Mouse (Mus musculus) kidney, embryonic 15.5 days (tissue): Measurements from ENCODE around the gene Dock9. TPM values are rescaled to one million over a fixed set of nuclear protein-coding genes. Genes with fewer than 3 reads are reported as not detected.
A peak's percentile ranks its signal among the peaks of the same experiment; 100 is the strongest.

Experiments
- ATAC-seq: fragments of 200-750 bp; cut with Nextera tagmentation; replicated peaks from 2 replicates; pipeline ENCODE4 v1.8.0; 2017; ENCODE audit warnings: moderate TSS enrichment; ENCODE audit not compliant: low FRiP score
- H3K27ac ChIP-seq: fragments of 300-500 bp; sonication (generic); 2 replicates; pipeline ENCODE4 v1.5.1; 2015; ENCODE audit warnings: mild to moderate bottlenecking, inconsistent platforms
- H3K27me3 ChIP-seq: fragments of 300-500 bp; sonication (generic); 2 replicates; pipeline ENCODE4 v1.6.1; 2015; ENCODE audit warnings: inconsistent platforms
- H3K36me3 ChIP-seq: fragments of 300-500 bp; sonication (generic); 2 replicates; pipeline ENCODE4 v1.6.1; 2015; ENCODE audit warnings: inconsistent platforms
- H3K4me1 ChIP-seq: fragments of 300-500 bp; sonication (generic); 2 replicates; pipeline ENCODE4 v1.6.1; 2015; ENCODE audit warnings: inconsistent platforms
- H3K4me2 ChIP-seq: fragments of 300-500 bp; sonication (generic); 2 replicates; pipeline ENCODE4 v1.6.1; 2015; ENCODE audit warnings: moderate library complexity, mild to moderate bottlenecking, inconsistent platforms
- H3K4me3 ChIP-seq: fragments of 300-500 bp; sonication (generic); replicated peaks from 2 replicates; pipeline ENCODE4 v1.5.1; 2015; ENCODE audit warnings: mild to moderate bottlenecking, inconsistent platforms
- H3K9ac ChIP-seq: fragments of 300-500 bp; sonication (generic); 2 replicates; pipeline ENCODE4 v1.6.1; 2015; ENCODE audit warnings: mild to moderate bottlenecking, inconsistent platforms
- H3K9me3 ChIP-seq: fragments of 300-500 bp; sonication (generic); replicated peaks from 2 replicates; pipeline ENCODE4 v1.6.1; 2016; ENCODE audit warnings: inconsistent platforms
- WGBS: fragments of 180-500 bp; shearing (Covaris S2); methylation state at CpG from one replicate; pipeline ENCODE4 v1.1.7; 2015; ENCODE audit warnings: mixed read lengths; 5-methylcytosine and 5-hydroxymethylcytosine counted together
- polyA plus RNA-seq: library from polyadenylated mRNA; unstranded; fragments of >200 nt; fragmentation: Nextera tagmentation; extraction: Ambion mirVana; gene quantifications from 2 replicates; pipeline ENCODE4 v1.2.1, GENCODE M21; 2015

Dock9 gene
- polyA plus RNA-seq, 1 experiment from 2014 or later = 11.1 TPM

GRCm38 (mm10) chr14:121788451-121788850 lies 9.2 kb downstream of the Dock9 start:
- H3K4me1 ChIP-seq = peaks cover 5% of the 10 kb centered on the region
- no peaks in the 10 kb centered on the region for H3K27me3 ChIP-seq
- WGBS = 89% methylated on average over 6 of the region's 6 CpGs
- no peak for ATAC-seq
- no peak overlapping the region for H3K4me3 ChIP-seq
- no peak overlapping the region for H3K9ac ChIP-seq
- no peak overlapping the region for H3K27ac ChIP-seq
- H3K36me3 ChIP-seq = no peaks in the 10 kb centered on the region
- H3K4me2 ChIP-seq = no peak overlapping the region
- no peaks in the 10 kb centered on the region for H3K9me3 ChIP-seq

- ATAC-seq = 0 out of 2 replicates have a peak, but pooled peaks have one; percentile 31
- 84% methylated on average over 12 of the region's 12 CpGs for WGBS
- no peak overlapping the region for H3K4me3 ChIP-seq
- no peak overlapping the region for H3K9ac ChIP-seq
- H3K4me1 ChIP-seq = peaks cover 9% of the 10 kb centered on the region
- no peaks in the 10 kb centered on the region for H3K9me3 ChIP-seq
- no peaks in the 10 kb centered on the region for H3K27me3 ChIP-seq
- H3K36me3 ChIP-seq = no peaks in the 10 kb centered on the region
- H3K4me2 ChIP-seq = no peak overlapping the region
- 0 out of 2 replicates have a peak overlapping the region, but pooled peaks have one; percentile 9 for H3K27ac ChIP-seq
Observed at GRCm38 (mm10) chr14:121787430-121787829, 10.2 kb downstream of the Dock9 start.

- no peak for ATAC-seq
- Histone ChIP-seq H3K4me2 (no peak overlapping the region), H3K27me3 (no peaks in the 10 kb centered on the region), H3K9me3 (no peaks in the 10 kb centered on the region), H3K4me3 (no peak overlapping the region), H3K27ac (0 out of 2 replicates have a peak overlapping the region, but pooled peaks have one; percentile 9), H3K9ac (no peak overlapping the region), H3K36me3 (no peaks in the 10 kb centered on the region), H3K4me1 (peaks cover 11% of the 10 kb centered on the region)
- WGBS = 80% methylated on average over 12 of the region's 12 CpGs
Observed at GRCm38 (mm10) chr14:121786900-121787299, 10.7 kb downstream of the Dock9 start.

- 70% methylated on average over 1 of the region's 1 CpGs for WGBS
- no peak for ATAC-seq
- Histone ChIP-seq H3K9ac (no peak overlapping the region), H3K4me3 (no peak overlapping the region), H3K36me3 (no peaks in the 10 kb centered on the region), H3K9me3 (no peaks in the 10 kb centered on the region), H3K4me1 (peaks cover 25% of the 10 kb centered on the region), H3K4me2 (no peak overlapping the region), H3K27me3 (no peaks in the 10 kb centered on the region), H3K27ac (no peak overlapping the region)
Observed at GRCm38 (mm10) chr14:121785394-121785793, 12.2 kb downstream of the Dock9 start.

- no peaks in the 10 kb centered on the region for H3K27me3 ChIP-seq
- H3K9me3 ChIP-seq = no peaks in the 10 kb centered on the region
- H3K4me3 ChIP-seq = no peak overlapping the region
- H3K36me3 ChIP-seq = no peaks in the 10 kb centered on the region
- no peak overlapping the region for H3K9ac ChIP-seq
- H3K4me1 ChIP-seq = peaks cover 29% of the 10 kb centered on the region
- WGBS = 31% methylated on average over 12 of the region's 12 CpGs
- peak overlapping the region; percentile 90 for H3K27ac ChIP-seq
- no peak overlapping the region for H3K4me2 ChIP-seq
- peak; percentile 79 for ATAC-seq
Observed at GRCm38 (mm10) chr14:121780942-121781531, 16.6 kb downstream of the Dock9 start.

- Histone ChIP-seq H3K36me3 (no peaks in the 10 kb centered on the region), H3K27me3 (no peaks in the 10 kb centered on the region), H3K27ac (peak overlapping the region; percentile 90), H3K9ac (no peak overlapping the region), H3K4me1 (peaks cover 29% of the 10 kb centered on the region), H3K4me2 (no peak overlapping the region), H3K9me3 (no peaks in the 10 kb centered on the region), H3K4me3 (no peak overlapping the region)
- 42% methylated on average over 11 of the region's 11 CpGs for WGBS
- ATAC-seq = peak; percentile 20; the same call in 1 of the 2 replicates
Observed at GRCm38 (mm10) chr14:121780144-121780913, 17.3 kb downstream of the Dock9 start.

GRCm38 (mm10) chr14:121779620-121780019 lies 18.0 kb downstream of the Dock9 start:
- Histone ChIP-seq H3K9ac (no peak overlapping the region), H3K36me3 (no peaks in the 10 kb centered on the region), H3K4me1 (peaks cover 36% of the 10 kb centered on the region), H3K4me2 (no peak overlapping the region), H3K9me3 (no peaks in the 10 kb centered on the region), H3K4me3 (no peak overlapping the region), H3K27ac (no peak overlapping the region), H3K27me3 (no peaks in the 10 kb centered on the region)
- WGBS = 78% methylated on average over 3 of the region's 3 CpGs
- no peak for ATAC-seq

- ATAC-seq = no peak
- H3K4me2 ChIP-seq = no peak overlapping the region
- H3K4me1 ChIP-seq = peaks cover 38% of the 10 kb centered on the region
- WGBS = 66% methylated on average over 4 of the region's 4 CpGs
- no peak overlapping the region for H3K9ac ChIP-seq
- H3K4me3 ChIP-seq = no peak overlapping the region
- no peak overlapping the region for H3K27ac ChIP-seq
- no peaks in the 10 kb centered on the region for H3K27me3 ChIP-seq
- no peaks in the 10 kb centered on the region for H3K36me3 ChIP-seq
- H3K9me3 ChIP-seq = no peaks in the 10 kb centered on the region
Observed at GRCm38 (mm10) chr14:121777279-121777831, 20.3 kb downstream of the Dock9 start.

- Histone ChIP-seq H3K4me2 (no peak overlapping the region), H3K9me3 (no peaks in the 10 kb centered on the region), H3K9ac (no peak overlapping the region), H3K27me3 (no peaks in the 10 kb centered on the region), H3K36me3 (no peaks in the 10 kb centered on the region), H3K4me1 (peaks cover 36% of the 10 kb centered on the region), H3K4me3 (no peak overlapping the region), H3K27ac (no peak overlapping the region)
- WGBS = 84% methylated on average over 4 of the region's 4 CpGs
- no peak for ATAC-seq
Observed at GRCm38 (mm10) chr14:121776749-121777148, 20.9 kb downstream of the Dock9 start.

- Histone ChIP-seq H3K9me3 (no peaks in the 10 kb centered on the region), H3K27me3 (no peaks in the 10 kb centered on the region), H3K9ac (no peak overlapping the region), H3K4me1 (peaks cover 9% of the 10 kb centered on the region; the same call in 1 of the 2 replicates), H3K4me3 (no peak overlapping the region), H3K4me2 (0 out of 2 replicates have a peak overlapping the region, but pooled peaks have one; percentile 16), H3K27ac (no peak overlapping the region), H3K36me3 (no peaks in the 10 kb centered on the region)
- ATAC-seq = 0 out of 2 replicates have a peak, but pooled peaks have one; percentile 18
- WGBS = 29% methylated on average over 11 of the region's 11 CpGs
Observed at GRCm38 (mm10) chr14:121762021-121762452, 35.6 kb downstream of the Dock9 start.

- no peak overlapping the region for H3K4me3 ChIP-seq
- H3K4me1 ChIP-seq = peaks cover 9% of the 10 kb centered on the region; the same call in 1 of the 2 replicates
- ATAC-seq = no peak
- H3K4me2 ChIP-seq = no peak overlapping the region
- no peak overlapping the region for H3K27ac ChIP-seq
- H3K27me3 ChIP-seq = no peaks in the 10 kb centered on the region
- no peak overlapping the region for H3K9ac ChIP-seq
- 82% methylated on average over 5 of the region's 5 CpGs for WGBS
- no peaks in the 10 kb centered on the region for H3K9me3 ChIP-seq
- no peaks in the 10 kb centered on the region for H3K36me3 ChIP-seq
Observed at GRCm38 (mm10) chr14:121760403-121760802, 37.2 kb downstream of the Dock9 start.

- H3K4me2 ChIP-seq = no peak overlapping the region
- H3K27ac ChIP-seq = no peak overlapping the region
- 47% methylated on average over 11 of the region's 11 CpGs for WGBS
- H3K9ac ChIP-seq = no peak overlapping the region
- ATAC-seq = no peak
- H3K4me1 ChIP-seq = peaks cover 14% of the 10 kb centered on the region
- no peaks in the 10 kb centered on the region for H3K36me3 ChIP-seq
- H3K4me3 ChIP-seq = no peak overlapping the region
- no peaks in the 10 kb centered on the region for H3K9me3 ChIP-seq
- peaks cover 2% of the 10 kb centered on the region; the same call in 1 of the 2 replicates for H3K27me3 ChIP-seq
Observed at GRCm38 (mm10) chr14:121754110-121754509, 43.5 kb downstream of the Dock9 start.
